Mouse (Mus musculus) left cerebral cortex, postnatal 14 days (tissue): ENCODE data around the gene H2-Eb1. TPM values are rescaled to one million over a fixed set of nuclear protein-coding genes. Genes with fewer than 3 reads are reported as not detected.

Source experiments
- DNase-seq, 2 experiments: peaks; one replicate each; pipeline ENCODE4 v3.0.0; 2021 to 2022; ENCODE audit warnings: low spot score in 2 of 2, mixed read lengths in 1 of 2
- intact Hi-C: fragments of 180-260 bp; cut with DNase I; formaldehyde crosslinking; loops from one replicate; pipeline ENCODE4 v1.15.1; 2025
- total RNA-seq, 2 experiments: library from RNA; stranded (reverse); gene quantifications; 2 replicates each; pipeline ENCODE4 v1.2.3; 2021

Gene H2-Eb1
- total RNA-seq, 2 experiments from 2014 or later = 0.99 to 2.4 TPM

GRCm38 (mm10) chr17:34286999-34287398, 18.7 kb upstream of the H2-Eb1 start:
- no peak for DNase-seq
- intact Hi-C loops = no loop called here

GRCm38 (mm10) chr17:34287648-34288047, 18.0 kb upstream of the H2-Eb1 start, which contains the start of gene H2-Aa:
Gene H2-Aa (minus strand): TSS chr17:34287823.
- intact Hi-C loops = no loop called here
- DNase-seq = peak; percentile 84 to 89

GRCm38 (mm10) chr17:34288131-34288530, 17.5 kb upstream of the H2-Eb1 start:
- DNase-seq = no peak
- intact Hi-C loops = no loop called here

- peak; percentile 87 to 89 for DNase-seq
- intact Hi-C loops = no loop called here
Observed at GRCm38 (mm10) chr17:34291609-34292008, 14.1 kb upstream of the H2-Eb1 start.

- no peak for DNase-seq
- intact Hi-C loops = no loop called here
Observed at GRCm38 (mm10) chr17:34292570-34292969, 13.1 kb upstream of the H2-Eb1 start.

GRCm38 (mm10) chr17:34293533-34293932, 12.1 kb upstream of the H2-Eb1 start:
- DNase-seq = no peak
- intact Hi-C loops = no loop called here

GRCm38 (mm10) chr17:34294249-34294648, 11.4 kb upstream of the H2-Eb1 start:
- intact Hi-C loops = no loop called here
- no peak for DNase-seq

GRCm38 (mm10) chr17:34295307-34295706, 10.4 kb upstream of the H2-Eb1 start:
- intact Hi-C loops = no loop called here
- DNase-seq = no peak

- DNase-seq = peak; percentile 75 to 89
- intact Hi-C loops = no loop called here
Observed at GRCm38 (mm10) chr17:34295891-34296794, 9.5 kb upstream of the H2-Eb1 start.

- intact Hi-C loops = no loop called here
- DNase-seq = no peak
Observed at GRCm38 (mm10) chr17:34299356-34299755, 6.3 kb upstream of the H2-Eb1 start.

GRCm38 (mm10) chr17:34300071-34300470, 5.6 kb upstream of the H2-Eb1 start:
- DNase-seq = no peak
- intact Hi-C loops = no loop called here

GRCm38 (mm10) chr17:34300691-34301566, 4.7 kb upstream of the H2-Eb1 start:
- DNase-seq = no peak
- intact Hi-C loops = no loop called here

- DNase-seq = no peak
- intact Hi-C loops = no loop called here
Observed at GRCm38 (mm10) chr17:34301670-34302190, 3.9 kb upstream of the H2-Eb1 start.

GRCm38 (mm10) chr17:34303789-34304188, 1.9 kb upstream of the H2-Eb1 start:
- intact Hi-C loops = no loop called here
- DNase-seq = no peak

GRCm38 (mm10) chr17:34304751-34305150, 916 bp upstream of the H2-Eb1 start:
- intact Hi-C loops = no loop called here
- DNase-seq = peak; percentile 85 to 89

GRCm38 (mm10) chr17:34306407-34306806, 740 bp downstream of the H2-Eb1 start:
- no peak for DNase-seq
- intact Hi-C loops = no loop called here

GRCm38 (mm10) chr17:34307216-34307615, 1.5 kb downstream of the H2-Eb1 start:
- intact Hi-C loops = no loop called here
- no peak for DNase-seq

- intact Hi-C loops = no loop called here
- DNase-seq = no peak
Observed at GRCm38 (mm10) chr17:34308161-34308560, 2.5 kb downstream of the H2-Eb1 start.

- intact Hi-C loops = no loop called here
- DNase-seq = no peak
Observed at GRCm38 (mm10) chr17:34309225-34309624, 3.6 kb downstream of the H2-Eb1 start.
